Mouse (Mus musculus) T-helper 17 cell (primary cell): ENCODE data around the gene Adgrd1.
"Not testable (repeated sequence)": the region's sequence is repeated elsewhere in the genome, so short reads cannot be mapped to it uniquely, and the experiment has no call there.

Source experiments
- in situ Hi-C, 2 experiments: fragments of 300-600 bp; cut with MboI, MseI; formaldehyde crosslinking; loops; 1 replicate in 1 of 2; 2 replicates in 1 of 2; pipeline ENCODE4 v1.15.1; 2025; ENCODE audit warnings: high pct_unique_total_duplicates in 2 of 2

The Adgrd1 gene

DNA sequence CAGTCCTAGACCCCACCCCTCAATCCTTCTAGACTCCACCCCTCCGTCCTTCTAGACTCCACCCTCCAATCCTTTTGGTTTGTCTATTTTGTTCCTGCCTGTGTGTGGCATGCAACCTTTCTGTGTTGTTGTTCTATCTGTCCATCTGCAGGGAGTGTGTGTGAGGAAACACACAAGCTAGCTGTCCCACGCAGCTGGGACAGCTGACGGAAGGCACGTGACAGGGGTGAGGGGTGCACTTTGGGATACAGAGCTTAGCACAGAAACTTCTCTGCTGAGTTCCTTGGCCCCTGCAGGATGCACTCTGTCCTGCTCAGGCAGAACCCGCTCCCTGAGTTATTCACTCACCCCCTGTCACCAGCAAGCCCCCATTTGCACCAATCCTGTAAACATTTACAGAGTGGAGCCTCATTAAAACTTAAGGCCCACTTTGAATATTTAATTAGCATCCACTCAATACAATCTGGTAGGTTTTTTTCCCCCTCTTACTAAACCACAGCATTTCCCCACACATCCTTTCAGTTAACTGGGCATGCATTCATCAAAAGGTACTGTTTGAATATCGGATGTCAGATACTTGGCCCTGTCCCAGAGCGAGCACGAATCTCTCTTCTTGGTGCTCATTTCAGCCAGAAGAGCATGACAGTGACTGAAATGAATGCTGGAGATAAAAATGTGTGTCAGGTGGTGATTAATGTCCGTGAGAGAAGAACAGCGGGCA, 4.0 kb upstream of the Adgrd1 start:
- in situ Hi-C loops, result no loop called here

DNA sequence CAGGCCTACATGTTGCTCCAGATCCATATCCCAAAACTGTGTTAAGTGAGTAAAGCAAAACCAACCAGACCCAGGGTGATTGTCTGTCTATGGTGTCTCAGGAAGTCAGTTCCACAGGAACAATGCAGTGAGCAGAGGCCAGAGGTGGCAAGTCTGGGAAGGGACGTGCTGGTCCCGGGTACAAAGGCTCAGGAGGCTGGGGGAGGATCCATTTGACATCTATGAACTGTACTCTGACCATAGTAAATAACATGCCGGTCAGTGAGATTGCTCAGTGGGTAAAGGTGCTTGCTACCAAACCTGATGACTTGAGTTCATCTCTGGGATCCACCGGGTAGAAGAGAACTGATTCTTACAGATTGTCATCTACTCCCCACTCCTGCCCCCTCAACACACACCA, 3.4 kb upstream of the Adgrd1 start:
- in situ Hi-C loops, result no loop called here

DNA sequence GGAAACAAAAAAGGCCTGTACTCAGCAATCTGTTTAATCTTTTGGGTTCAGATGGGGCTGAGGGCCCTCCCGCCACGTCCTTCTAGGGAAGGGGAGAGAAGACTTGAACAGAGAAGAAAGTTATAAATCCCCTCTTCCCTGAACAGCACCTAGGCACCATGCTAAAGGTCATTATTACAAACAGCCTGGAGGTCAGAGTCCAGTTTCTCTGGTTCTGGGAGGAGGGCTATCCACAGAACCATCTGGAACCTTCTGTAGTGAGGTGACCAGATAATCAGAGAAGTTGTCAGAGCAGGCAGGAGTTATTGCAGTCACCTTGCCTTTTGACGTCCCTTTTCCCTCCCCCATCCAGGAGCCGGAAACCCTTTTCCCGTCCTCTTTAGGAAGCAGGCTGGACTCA, 2.3 kb upstream of the Adgrd1 start:
- in situ Hi-C loops, result no loop called here

DNA sequence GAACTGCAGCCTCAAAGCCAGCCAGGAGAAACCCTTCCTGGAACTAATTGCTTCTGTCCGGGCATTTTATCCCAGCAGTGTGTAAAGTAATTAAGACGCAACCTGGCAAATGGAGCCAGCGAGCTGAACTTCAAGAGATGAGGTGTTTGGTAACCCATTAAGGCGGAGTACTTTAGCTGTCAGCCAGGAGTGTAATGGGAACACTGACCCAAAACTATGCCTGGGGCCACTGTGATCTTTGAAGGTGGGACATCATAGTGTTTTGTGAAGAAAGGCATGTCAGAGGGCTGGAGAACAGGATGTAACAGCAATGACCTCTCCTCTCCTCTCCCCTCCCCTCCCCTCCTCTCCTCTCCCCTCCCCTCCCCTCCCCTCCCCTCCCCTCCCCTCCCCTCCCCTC, 7.5 kb downstream of the Adgrd1 start:
- in situ Hi-C loops, result no loop called here

DNA sequence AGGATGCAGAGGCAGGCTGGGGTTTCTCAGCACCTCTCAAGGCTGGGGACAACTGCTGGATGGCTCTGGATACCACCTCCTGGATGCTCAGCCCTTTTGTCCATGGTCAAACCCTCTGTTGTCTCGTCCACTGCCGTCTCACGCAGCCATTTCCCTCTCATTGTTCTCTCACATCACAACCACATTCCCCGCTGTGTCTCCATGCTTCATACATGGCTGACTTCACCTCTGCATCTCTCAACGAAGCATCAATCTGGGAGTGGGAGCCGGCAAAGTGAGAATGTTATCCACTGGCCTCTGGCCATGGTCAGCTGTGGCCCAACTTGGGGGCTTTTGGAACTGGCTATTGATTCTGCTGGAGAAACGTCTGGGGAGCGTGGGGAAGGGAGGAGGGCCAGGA, 15.2 kb downstream of the Adgrd1 start:
- in situ Hi-C loops, result no loop called here

DNA sequence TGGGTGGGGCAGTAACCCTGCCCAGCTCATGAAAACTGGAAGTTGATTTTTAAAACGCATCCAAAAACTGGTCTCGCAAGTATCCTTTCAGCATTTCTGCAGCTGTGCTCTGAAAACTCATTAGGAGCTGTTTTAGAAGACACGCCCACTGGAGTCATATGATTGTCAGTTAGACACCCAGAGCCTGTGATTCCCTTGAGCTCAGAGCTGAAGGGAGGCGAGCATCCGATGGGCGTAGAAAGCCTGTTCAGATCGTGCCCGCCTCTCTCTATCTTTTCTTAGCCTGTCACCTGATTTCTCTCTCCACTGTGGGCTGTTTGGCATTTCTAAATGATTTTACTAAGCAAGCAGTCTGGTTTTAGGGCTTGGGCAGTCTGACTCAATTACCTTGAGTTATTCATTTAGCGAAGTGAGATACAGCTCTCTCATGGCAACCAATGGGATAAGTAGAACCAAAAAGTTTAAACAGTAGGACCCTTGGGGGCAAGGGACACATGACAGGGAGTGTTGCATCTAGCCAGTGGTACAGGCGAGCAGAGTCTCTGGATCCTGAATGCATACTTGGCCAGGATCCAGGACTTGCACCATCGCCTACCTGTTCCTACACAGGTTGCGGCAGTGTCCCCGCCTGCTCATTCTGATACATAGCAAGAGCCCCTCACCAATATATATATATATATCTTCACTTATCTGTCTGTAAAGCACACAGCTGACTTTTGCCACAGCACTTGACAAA, 17.4 kb downstream of the Adgrd1 start:
- in situ Hi-C loops, result no loop called here

DNA sequence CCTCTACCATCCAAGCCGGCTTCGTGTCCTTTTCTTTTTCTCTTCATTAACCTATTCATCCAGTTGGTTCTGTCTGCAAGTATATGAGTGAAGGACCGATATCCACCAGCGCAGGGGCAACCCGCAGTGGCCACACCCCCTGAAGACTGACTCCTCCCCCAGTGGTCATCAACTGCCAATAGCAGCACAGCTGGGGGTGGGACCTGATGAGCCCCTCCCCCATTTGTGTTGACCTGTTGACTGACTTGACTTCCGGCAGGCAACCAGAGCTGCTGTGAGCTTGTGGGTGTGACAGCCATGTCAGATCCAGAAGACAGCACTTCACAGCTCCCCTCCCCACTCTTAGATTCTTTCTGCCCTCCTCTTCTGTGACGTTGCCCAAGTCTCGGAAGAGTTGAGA, 19.7 kb downstream of the Adgrd1 start:
- in situ Hi-C loops, result no loop called here

DNA sequence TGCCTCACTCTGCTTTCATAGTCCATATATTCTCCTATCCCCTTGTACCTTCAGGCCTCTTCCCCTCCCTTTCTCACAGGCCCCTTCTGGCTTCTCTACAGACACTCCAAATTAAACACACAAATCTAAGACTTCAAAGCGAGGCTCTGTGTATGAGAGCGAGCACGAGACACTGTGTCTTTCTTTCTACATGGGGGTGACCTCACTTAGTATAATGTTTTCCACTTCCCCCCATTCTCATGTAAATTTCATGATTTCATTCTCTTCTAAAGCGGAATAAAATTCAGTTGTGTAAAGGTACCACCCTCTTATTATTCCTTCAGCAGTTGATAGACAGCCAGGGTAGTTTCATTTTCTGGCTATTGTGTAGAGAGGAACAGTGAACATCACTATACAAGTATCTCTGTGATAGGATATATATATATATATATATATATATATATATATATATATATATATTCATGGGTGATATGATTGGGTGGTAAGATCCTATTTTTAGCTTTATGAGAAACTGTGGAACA, 21.1 kb downstream of the Adgrd1 start:
- in situ Hi-C loops, result no loop called here

DNA sequence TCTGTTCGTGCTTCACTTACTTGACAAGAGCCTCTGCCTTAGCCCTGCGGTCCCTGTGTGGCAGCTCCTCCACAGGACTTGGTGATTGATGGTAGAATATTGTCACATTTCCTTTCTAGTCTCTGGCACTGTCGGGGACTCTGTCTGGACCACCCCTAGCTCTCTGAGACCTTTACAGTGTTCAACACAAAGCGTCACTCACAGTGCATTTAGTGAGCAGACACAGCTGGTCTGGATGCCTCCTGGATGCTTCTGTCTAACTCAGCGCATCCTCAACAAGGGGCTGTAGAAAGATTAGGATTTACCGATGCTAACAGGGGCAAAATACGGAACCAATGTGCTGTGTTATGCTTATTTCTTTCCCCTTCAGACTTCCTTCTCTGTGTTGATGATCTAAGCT, 22.0 kb downstream of the Adgrd1 start:
- in situ Hi-C loops, result no loop called here

DNA sequence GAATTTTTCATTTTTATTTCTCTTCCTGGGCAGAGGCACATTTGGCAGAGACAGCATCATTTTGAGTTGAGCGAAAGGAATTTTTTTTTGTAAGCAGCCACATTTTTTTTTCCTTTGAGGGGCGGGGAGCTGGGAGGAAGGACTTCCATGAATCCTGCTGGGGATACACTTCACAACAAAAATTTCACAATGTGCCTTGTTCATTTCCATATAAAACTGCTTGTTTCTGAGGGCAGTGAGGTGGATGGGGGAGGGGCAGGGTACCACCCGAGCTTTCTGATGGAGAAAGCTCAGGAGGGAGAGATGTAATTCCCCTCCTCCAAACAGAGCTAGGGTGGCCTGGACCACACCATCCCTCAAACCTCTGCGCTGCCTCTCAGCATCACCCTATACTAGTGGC, 22.6 kb downstream of the Adgrd1 start:
- in situ Hi-C loops, result no loop called here

DNA sequence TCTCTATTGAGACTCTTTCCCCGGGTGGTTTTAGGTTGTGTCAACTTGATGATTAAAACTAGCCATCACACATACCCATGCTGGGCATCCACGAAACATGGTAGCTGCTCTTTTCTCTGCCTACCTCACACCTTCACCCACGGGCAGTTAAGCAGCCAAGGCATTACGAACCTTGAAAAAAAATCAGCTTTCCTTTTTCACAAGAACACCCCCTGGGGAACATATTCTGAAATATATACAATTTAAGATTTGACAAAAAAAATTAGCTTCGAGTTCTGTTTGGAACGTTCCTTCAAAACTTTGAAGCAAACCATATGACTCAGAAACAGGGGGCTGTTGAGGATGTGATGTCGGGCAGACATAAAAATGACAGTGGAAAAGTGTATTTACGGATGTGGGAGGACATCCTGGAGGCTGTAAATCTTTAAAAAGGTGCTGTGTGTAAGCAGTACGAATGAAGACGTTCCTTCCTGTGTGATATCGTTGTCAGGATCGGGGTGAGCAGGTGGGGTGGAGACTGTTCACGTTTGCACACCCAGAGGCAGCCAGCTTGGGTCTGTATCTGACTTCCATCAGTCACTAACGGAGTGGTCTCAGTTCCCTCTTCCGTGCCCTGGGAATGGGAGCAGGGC, 25.2 kb downstream of the Adgrd1 start:
- in situ Hi-C loops, result no loop called here

DNA sequence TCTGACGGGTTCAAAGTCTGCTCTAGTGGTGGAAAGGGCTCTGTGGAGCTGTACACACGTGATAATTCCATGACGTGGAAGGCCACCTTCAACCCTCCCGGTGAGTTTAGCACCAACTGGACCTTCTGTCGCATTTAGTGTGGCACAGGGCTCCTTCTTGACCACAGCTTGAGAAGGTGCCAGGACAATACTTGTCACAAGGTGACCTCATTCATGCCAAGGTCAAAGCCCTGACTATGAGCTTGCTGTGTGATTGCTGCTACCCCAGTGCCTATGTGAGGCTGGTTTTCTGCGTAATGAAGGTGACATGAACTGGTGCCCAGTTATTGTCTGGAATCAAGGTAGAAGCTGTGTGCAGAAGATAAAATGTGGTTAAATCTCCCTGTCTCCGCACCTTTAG, 25.9 kb downstream of the Adgrd1 start:
- in situ Hi-C loops, result no loop called here

DNA sequence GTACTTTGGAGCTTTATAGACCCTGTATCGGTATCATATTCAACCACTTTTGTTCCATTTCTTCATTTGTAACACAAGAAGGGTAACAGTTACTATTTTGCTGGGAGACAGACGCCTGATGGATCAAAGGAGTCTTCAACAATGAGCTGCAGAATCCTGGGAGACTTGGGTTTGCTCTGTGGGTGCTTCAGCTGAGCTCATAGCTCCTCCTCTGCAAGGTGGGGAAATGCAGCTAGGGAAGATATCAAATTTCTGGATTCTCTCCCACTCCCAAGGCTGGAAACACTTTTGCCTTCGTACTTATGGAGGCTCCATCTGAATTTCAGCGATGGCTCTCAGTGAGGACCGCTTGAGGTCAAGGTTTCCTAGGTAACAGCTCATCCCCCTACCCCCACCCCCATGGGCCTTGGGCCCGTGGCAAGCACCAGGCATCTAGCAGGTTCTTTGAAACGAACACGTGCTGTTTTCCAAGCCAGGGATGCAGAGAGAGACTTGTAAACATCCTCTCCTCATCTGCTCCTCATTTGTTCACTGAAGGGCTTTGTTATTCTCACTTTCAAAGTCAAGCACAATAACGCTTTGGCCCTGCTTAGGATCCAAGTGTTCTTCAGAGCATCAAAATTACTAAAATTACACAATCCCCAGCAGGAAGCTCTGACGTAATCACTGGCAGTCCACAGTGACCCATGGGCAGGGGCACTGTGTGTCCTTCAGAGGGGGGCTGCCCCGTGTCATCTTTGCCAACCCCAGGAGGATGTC, 27.7 kb downstream of the Adgrd1 start:
- in situ Hi-C loops, result no loop called here

DNA sequence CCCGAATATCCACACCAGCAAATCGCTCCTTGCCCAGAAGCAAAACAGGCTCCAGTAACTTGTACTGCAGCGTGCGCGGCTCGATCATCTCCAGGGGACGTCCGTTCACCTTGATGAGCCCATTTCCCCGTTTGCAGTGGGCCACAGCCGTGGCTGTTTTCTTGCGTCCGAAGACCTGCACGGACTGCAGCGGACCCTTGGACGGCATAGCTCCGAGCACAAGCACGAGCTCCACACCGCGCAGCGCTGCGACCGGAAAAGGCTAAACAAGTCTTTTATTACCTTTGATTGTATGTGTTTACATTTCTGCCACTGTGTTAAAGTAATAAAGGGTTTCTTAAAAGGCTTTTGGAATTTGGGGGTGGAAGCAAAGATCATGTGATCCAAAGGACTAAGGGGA, 31.8 kb downstream of the Adgrd1 start:
- in situ Hi-C loops, result not testable (repeated sequence)

DNA sequence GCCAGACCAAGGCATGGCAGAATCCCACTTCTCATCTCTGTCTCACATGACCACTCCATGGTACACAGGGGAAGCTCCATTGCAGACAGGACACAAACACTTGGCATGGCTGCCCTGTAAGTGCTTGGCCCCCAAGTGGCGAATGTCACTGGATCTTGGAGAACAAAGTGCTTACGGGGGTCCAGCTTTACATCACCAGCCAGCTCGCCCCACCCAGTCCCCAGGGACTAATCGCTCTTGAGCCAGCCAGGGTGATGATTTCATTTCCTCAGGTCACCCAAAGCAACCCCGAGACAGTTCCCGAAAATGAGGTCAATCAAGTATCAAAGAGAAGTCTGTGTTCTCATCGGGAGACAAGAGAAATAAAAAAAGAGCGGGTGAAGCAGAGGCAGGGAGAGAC, 33.8 kb downstream of the Adgrd1 start:
- in situ Hi-C loops, result no loop called here

DNA sequence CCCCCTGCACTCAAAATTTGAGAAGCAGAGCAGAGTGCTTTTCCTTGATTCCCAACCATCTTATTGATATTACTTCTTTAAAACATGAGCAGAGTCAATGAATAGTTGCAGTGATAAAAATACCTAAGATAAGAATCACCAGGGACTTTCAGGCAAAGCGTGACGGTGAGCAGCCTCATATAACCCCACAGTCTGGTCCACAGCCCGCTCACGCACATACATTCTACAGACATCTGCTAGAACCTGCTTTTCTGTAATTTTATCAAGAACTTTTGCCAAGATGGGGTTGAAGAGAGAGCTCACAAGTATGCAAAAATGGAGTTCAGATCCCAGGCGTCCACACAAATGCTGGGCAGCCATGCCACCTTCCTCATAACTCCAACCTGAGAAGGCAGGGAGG, 40.9 kb downstream of the Adgrd1 start:
- in situ Hi-C loops, result no loop called here

DNA sequence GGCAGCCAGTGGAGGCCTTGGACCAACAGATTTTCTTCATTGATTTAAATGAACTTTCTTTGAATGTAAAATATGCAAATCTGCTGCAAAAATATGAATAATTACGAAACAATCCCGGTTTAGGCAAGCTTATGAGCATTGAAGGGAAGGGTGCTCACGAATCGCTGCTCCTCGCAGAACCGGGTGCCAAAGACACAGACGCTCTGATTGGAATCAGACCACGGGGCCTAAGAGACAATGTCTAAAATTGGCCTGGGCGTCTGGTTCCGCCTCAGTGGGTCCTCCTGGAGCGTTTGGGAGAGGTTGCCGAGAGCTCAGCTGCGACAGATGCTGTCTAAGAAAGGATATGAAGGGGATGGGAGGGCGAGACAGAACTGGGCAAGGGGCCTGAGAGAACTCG, 42.0 kb downstream of the Adgrd1 start:
- in situ Hi-C loops, result no loop called here

DNA sequence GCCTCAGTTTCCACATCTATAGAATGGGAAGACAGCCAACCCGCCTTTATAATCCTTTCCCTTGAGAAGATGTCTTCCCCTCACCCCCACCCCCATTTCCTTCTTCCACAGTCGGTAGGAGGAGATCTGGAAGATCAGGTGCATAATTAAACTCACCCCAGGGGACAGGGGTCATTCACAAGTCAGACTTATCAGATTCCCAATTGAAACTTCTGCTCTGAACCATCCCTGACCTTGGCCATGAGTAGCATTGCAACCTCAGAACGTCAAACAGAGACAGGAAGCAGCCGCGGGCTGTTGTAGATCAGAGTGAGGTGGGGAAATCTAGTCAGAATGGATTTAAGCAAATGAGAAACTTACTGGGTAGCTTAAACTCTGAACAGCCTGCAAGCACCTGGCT, 46.3 kb downstream of the Adgrd1 start:
- in situ Hi-C loops, result no loop called here

DNA sequence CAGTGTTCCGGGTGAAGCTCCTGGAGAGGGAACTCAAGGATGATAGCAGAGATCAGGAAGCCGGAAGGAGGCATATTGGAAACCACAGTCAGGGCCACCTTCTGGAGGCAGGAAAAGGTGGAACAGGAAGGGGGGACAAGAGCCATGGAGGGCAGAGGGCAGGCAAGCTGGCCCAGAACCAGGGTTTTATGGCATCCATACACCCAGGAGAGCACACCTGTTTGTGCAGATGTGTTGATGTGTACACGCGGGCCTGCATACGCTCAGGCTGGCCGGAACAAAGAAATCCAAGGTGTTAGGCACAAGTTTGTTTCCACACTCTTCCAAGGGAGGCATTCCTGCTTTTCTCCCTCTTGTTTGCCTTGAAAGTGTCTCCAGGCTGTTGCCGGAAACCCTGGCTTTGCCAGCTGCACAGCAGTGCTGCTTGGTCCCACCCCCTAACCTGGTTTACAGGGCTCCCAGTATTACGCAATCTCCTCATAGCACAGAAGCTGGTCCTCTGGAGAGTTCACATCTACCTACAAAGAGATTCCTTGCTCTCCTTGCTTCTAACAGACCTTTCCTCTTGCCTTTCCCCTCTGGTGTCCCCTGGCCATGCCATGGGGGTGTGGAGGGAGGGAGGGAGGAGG, 48.9 kb downstream of the Adgrd1 start:
- in situ Hi-C loops, result no loop called here

DNA sequence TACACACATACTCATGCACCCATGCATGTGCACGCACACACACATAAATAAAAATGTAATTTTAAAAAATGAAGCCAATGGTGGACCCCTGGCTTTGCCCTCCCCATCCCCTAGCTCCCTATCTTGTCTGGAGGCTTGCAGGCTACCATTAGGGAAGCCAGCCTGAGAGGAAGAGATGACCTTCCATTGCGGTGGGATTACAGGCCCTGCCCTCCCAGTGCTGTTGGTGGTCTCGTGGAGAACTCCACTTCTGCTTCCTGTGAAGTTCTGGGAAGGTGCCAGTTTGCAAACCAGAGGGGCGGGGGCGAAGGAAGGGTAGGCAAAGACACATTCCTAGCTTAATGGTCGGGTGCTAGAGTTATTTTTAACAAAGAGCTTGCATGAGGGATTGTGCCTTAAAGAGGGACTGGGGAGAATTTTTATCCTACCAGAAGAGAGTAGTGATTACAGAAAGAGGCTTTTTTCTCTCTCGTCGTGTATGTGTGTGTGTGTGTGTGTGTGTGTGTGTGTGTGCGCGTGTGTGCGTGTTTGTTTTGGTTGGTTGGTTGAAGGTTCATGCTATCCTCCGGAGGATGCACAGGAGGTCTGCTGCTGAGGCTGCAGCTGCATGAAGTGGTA, 50.5 kb downstream of the Adgrd1 start:
- in situ Hi-C loops, result no loop called here

DNA sequence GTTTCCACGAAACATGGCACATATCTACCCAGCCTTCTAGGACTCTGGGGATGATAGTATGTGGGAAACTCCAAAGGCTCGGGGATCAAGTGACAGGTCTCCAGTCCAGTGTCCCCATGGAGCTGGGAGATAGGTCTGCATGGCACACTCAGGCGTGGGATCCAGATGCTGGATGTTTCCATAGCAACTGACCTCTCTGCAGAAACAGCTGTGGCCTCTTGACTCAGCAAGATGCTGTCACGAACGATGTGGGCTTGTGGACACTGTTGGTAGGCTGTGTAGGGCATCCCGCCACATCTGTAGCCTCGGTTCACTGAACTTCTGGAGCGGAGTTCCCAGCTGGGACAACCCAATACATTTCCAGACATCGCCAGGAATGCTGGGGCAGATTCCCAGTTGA, 51.9 kb downstream of the Adgrd1 start:
- in situ Hi-C loops, result no loop called here
